Mouse (Mus musculus) heart, postnatal 10 days (tissue): Measurements from ENCODE around the gene Klf16. TPM values are rescaled to one million over a fixed set of nuclear protein-coding genes. Genes with fewer than 3 reads are reported as not detected.
A peak's percentile ranks its signal among the peaks of the same experiment; 100 is the strongest.

ENCODE experiments used
- DNase-seq, 2 experiments: peaks; one replicate each; pipeline ENCODE4 v3.0.0; 2021
- intact Hi-C: fragments of 180-260 bp; cut with DNase I; formaldehyde crosslinking; loops from one replicate; pipeline ENCODE4 v1.15.1; 2025
- total RNA-seq, 2 experiments: library from RNA; stranded (reverse); gene quantifications; 2 replicates each; pipeline ENCODE4 v1.2.3; 2021

Gene Klf16
- total RNA-seq, result 1 to 10 TPM; 5.9 to 6.9 TPM

- DNase-seq, result peak; percentile 98
- intact Hi-C loops, result loop anchor here (2.0 kb wide), 3 partner anchors 33 to 77 kb away; partner anchors contain the start of gene Csnk1g2
These were observed at the start of gene Klf16 for GRCm38 (mm10) chr10:80577195-80578130. Gene Klf16, minus strand, starts transcription at chr10:80577321.

GRCm38 (mm10) chr10:80625764-80626163 lies 48.6 kb upstream of the Klf16 start:
- intact Hi-C loops, result loop anchor here (2.0 kb wide), 1 partner anchor 29 kb away; no protein-coding TSS in a partner anchor
- DNase-seq, result no peak

GRCm38 (mm10) chr10:80623457-80624191 lies 46.5 kb upstream of the Klf16 start:
- intact Hi-C loops, result loop anchor here (2.0 kb wide), 2 partner anchors 31 to 45 kb away; no protein-coding TSS in a partner anchor
- peak; percentile 72 to 79 for DNase-seq

- DNase-seq, result peak; percentile 41 to 78
- intact Hi-C loops, result loop anchor here (2.0 kb wide), 1 partner anchor 44 kb away; no protein-coding TSS in a partner anchor
These were observed 45.7 kb upstream of the Klf16 start, which contains the start of gene Csnk1g2 for GRCm38 (mm10) chr10:80622661-80623456. Gene Csnk1g2, plus strand, starts transcription at chr10:80622838.

- intact Hi-C loops, result loop anchor here (2.0 kb wide), 1 partner anchor 43 kb away; no protein-coding TSS in a partner anchor
- DNase-seq, result peak; percentile 99
These were observed 45.0 kb upstream of the Klf16 start for GRCm38 (mm10) chr10:80621940-80622660.

GRCm38 (mm10) chr10:80621690-80621939 lies 44.5 kb upstream of the Klf16 start:
- no peak for DNase-seq
- intact Hi-C loops, result no loop called here

GRCm38 (mm10) chr10:80620796-80621689 lies 43.9 kb upstream of the Klf16 start:
- intact Hi-C loops, result no loop called here

GRCm38 (mm10) chr10:80620365-80620764 lies 43.2 kb upstream of the Klf16 start:
- DNase-seq, result no peak
- intact Hi-C loops, result no loop called here

More at GRCm38 (mm10) chr10:80620796-80621689, 43.9 kb upstream of the Klf16 start:
- no peak for DNase-seq

GRCm38 (mm10) chr10:80619465-80620244 lies 42.5 kb upstream of the Klf16 start:
- intact Hi-C loops, result no loop called here

GRCm38 (mm10) chr10:80618181-80618580 lies 41.1 kb upstream of the Klf16 start:
- DNase-seq, result peak in 1 of 2 experiments; percentile 56
- intact Hi-C loops, result no loop called here

More at GRCm38 (mm10) chr10:80619465-80620244, 42.5 kb upstream of the Klf16 start:
- DNase-seq, result no peak

GRCm38 (mm10) chr10:80614351-80614750 lies 37.2 kb upstream of the Klf16 start:
- DNase-seq, result no peak
- intact Hi-C loops, result no loop called here

- intact Hi-C loops, result no loop called here
- no peak for DNase-seq
These were observed 36.7 kb upstream of the Klf16 start for GRCm38 (mm10) chr10:80613821-80614220.

GRCm38 (mm10) chr10:80611905-80612304 lies 34.8 kb upstream of the Klf16 start:
- no peak for DNase-seq
- intact Hi-C loops, result loop anchor here (1.0 to 2.0 kb wide), 2 partner anchors 33 to 76 kb away; no protein-coding TSS in a partner anchor

GRCm38 (mm10) chr10:80611024-80611423 lies 33.9 kb upstream of the Klf16 start:
- peak; percentile 58 to 73 for DNase-seq
- intact Hi-C loops, result loop anchor here (1.0 to 2.0 kb wide), 2 partner anchors 32 to 77 kb away; no protein-coding TSS in a partner anchor

GRCm38 (mm10) chr10:80610116-80610785 lies 33.1 kb upstream of the Klf16 start:
- intact Hi-C loops, result loop anchor here (2.0 kb wide), 1 partner anchor 31 kb away; no protein-coding TSS in a partner anchor
- DNase-seq, result no peak

- intact Hi-C loops, result no loop called here
- no peak for DNase-seq
These were observed 32.3 kb upstream of the Klf16 start for GRCm38 (mm10) chr10:80609269-80609924.

- intact Hi-C loops, result no loop called here
These were observed 31.3 kb upstream of the Klf16 start for GRCm38 (mm10) chr10:80608435-80608834.

More at GRCm38 (mm10) chr10:80608435-80608834, 31.3 kb upstream of the Klf16 start:
- DNase-seq, result no peak
